Mouse (Mus musculus) neural tube, embryonic 15.5 days (tissue): Measurements from ENCODE around the gene Kcp. TPM values are rescaled to one million over a fixed set of nuclear protein-coding genes. Genes with fewer than 3 reads are reported as not detected.

Experiments used
- ATAC-seq: fragments of 200-750 bp; cut with Nextera tagmentation; 2 replicates; pipeline ENCODE4 v1.8.0; 2017; ENCODE audit warnings: mild to moderate bottlenecking, moderate TSS enrichment, moderate library complexity; ENCODE audit not compliant: low FRiP score
- H3K27ac ChIP-seq: fragments of 300-500 bp; sonication (generic); replicated peaks from 2 replicates; pipeline ENCODE4 v1.5.1; 2015; ENCODE audit warnings: mild to moderate bottlenecking, inconsistent platforms
- H3K27me3 ChIP-seq: fragments of 300-500 bp; sonication (generic); replicated peaks from 2 replicates; pipeline ENCODE4 v1.6.1; 2015; ENCODE audit warnings: inconsistent platforms
- H3K36me3 ChIP-seq: fragments of 300-500 bp; sonication (generic); 2 replicates; pipeline ENCODE4 v1.6.1; 2015; ENCODE audit warnings: inconsistent platforms
- H3K4me1 ChIP-seq: fragments of 300-500 bp; sonication (generic); 2 replicates; pipeline ENCODE4 v1.6.1; 2015; ENCODE audit warnings: inconsistent platforms
- H3K4me2 ChIP-seq: fragments of 300-500 bp; sonication (generic); 2 replicates; pipeline ENCODE4 v1.6.1; 2015; ENCODE audit warnings: inconsistent platforms, mild to moderate bottlenecking, moderate library complexity
- H3K4me3 ChIP-seq: fragments of 300-500 bp; sonication (generic); replicated peaks from 2 replicates; pipeline ENCODE4 v1.5.1; 2015; ENCODE audit warnings: mild to moderate bottlenecking, inconsistent platforms
- H3K9ac ChIP-seq: fragments of 300-500 bp; sonication (generic); replicated peaks from 2 replicates; pipeline ENCODE4 v1.6.1; 2015; ENCODE audit warnings: mild to moderate bottlenecking, inconsistent platforms
- H3K9me3 ChIP-seq: fragments of 300-500 bp; sonication (generic); replicated peaks from 2 replicates; pipeline ENCODE4 v1.6.1; 2016; ENCODE audit warnings: inconsistent platforms
- WGBS: fragments of 180-500 bp; shearing (Covaris S2); methylation state at CpG from one replicate; pipeline ENCODE4 v1.1.7; 2015; ENCODE audit warnings: mixed read lengths; 5-methylcytosine and 5-hydroxymethylcytosine counted together
- polyA plus RNA-seq: library from polyadenylated mRNA; unstranded; fragments of >200 nt; fragmentation: Nextera tagmentation; extraction: Ambion mirVana; gene quantifications from 2 replicates; pipeline ENCODE4 v1.2.1, GENCODE M21; 2015

Gene Kcp
- polyA plus RNA-seq, 1 experiment from 2014 or later = 21.5 TPM

- H3K4me2 ChIP-seq = no peak overlapping the region
- peaks cover 56% of the 10 kb centered on the region for H3K27me3 ChIP-seq
- WGBS = 63% methylated on average over 4 of the region's 4 CpGs
- H3K36me3 ChIP-seq = no peaks in the 10 kb centered on the region
- no peak overlapping the region for H3K4me3 ChIP-seq
- no peak overlapping the region for H3K9ac ChIP-seq
- peaks cover 24% of the 10 kb centered on the region for H3K4me1 ChIP-seq
- no peak for ATAC-seq
- no peak overlapping the region for H3K27ac ChIP-seq
- no peaks in the 10 kb centered on the region for H3K9me3 ChIP-seq
These were observed 22.3 kb upstream of the Kcp start for GRCm38 (mm10) chr6:29530050-29530449.

- H3K9me3 ChIP-seq = no peaks in the 10 kb centered on the region
- no peak overlapping the region for H3K9ac ChIP-seq
- H3K27me3 ChIP-seq = peaks cover 56% of the 10 kb centered on the region
- peaks cover 24% of the 10 kb centered on the region for H3K4me1 ChIP-seq
- ATAC-seq = no peak
- H3K36me3 ChIP-seq = no peaks in the 10 kb centered on the region
- 58% methylated on average over 2 of the region's 2 CpGs for WGBS
- no peak overlapping the region for H3K4me2 ChIP-seq
- no peak overlapping the region for H3K4me3 ChIP-seq
- H3K27ac ChIP-seq = no peak overlapping the region
These were observed 21.7 kb upstream of the Kcp start for GRCm38 (mm10) chr6:29529444-29529820.

- H3K9me3 ChIP-seq = no peaks in the 10 kb centered on the region
- no peak overlapping the region for H3K9ac ChIP-seq
- peaks cover 60% of the 10 kb centered on the region for H3K27me3 ChIP-seq
- peaks cover 24% of the 10 kb centered on the region for H3K4me1 ChIP-seq
- H3K36me3 ChIP-seq = no peaks in the 10 kb centered on the region
- H3K4me2 ChIP-seq = 0 out of 2 replicates have a peak overlapping the region, but pooled peaks have one; percentile 92
- H3K4me3 ChIP-seq = no peak overlapping the region
- H3K27ac ChIP-seq = no peak overlapping the region
- WGBS = 32% methylated on average over 13 of the region's 13 CpGs
- no peak for ATAC-seq
These were observed 21.1 kb upstream of the Kcp start for GRCm38 (mm10) chr6:29528561-29529443.

GRCm38 (mm10) chr6:29528165-29528505 lies 20.4 kb upstream of the Kcp start:
- ATAC-seq = no peak
- WGBS = 13% methylated on average over 8 of the region's 8 CpGs
- Histone ChIP-seq H3K9me3 (no peaks in the 10 kb centered on the region), H3K4me1 (peaks cover 24% of the 10 kb centered on the region), H3K27me3 (peaks cover 60% of the 10 kb centered on the region), H3K36me3 (no peaks in the 10 kb centered on the region), H3K4me3 (peak overlapping the region; percentile 45), H3K4me2 (peak overlapping the region; percentile 92; the same call in 1 of the 2 replicates), H3K9ac (0 out of 2 replicates have a peak overlapping the region, but pooled peaks have one; percentile 20), H3K27ac (no peak overlapping the region)

- Histone ChIP-seq H3K36me3 (no peaks in the 10 kb centered on the region), H3K27ac (no peak overlapping the region), H3K9me3 (no peaks in the 10 kb centered on the region), H3K4me2 (peak overlapping the region; percentile 92), H3K27me3 (peaks cover 60% of the 10 kb centered on the region), H3K4me1 (peaks cover 24% of the 10 kb centered on the region), H3K9ac (0 out of 2 replicates have a peak overlapping the region, but pooled peaks have one; percentile 20), H3K4me3 (peak overlapping the region; percentile 45)
- ATAC-seq = 0 out of 2 replicates have a peak, but pooled peaks have one; percentile 26
- WGBS = 4% methylated on average over 34 of the region's 34 CpGs
These were observed 19.8 kb upstream of the Kcp start for GRCm38 (mm10) chr6:29527361-29528164.

- ATAC-seq = peak; percentile 55
- Histone ChIP-seq H3K36me3 (no peaks in the 10 kb centered on the region), H3K9me3 (no peaks in the 10 kb centered on the region), H3K9ac (peak within 1 kb of the TSS; percentile 42), H3K4me3 (peak within 1 kb of the TSS; percentile 45), H3K27me3 (peaks cover 58% of the 10 kb centered on the region), H3K4me2 (peak within 1 kb of the TSS; percentile 92), H3K4me1 (peaks cover 24% of the 10 kb centered on the region), H3K27ac (no peak within 1 kb of the TSS)
- WGBS = under 1% methylated on average over 84 of the region's 96 CpGs
These were observed 18.8 kb upstream of the Kcp start, which contains the start of gene Irf5 for GRCm38 (mm10) chr6:29526281-29527251. Gene Irf5 (plus strand): TSS chr6:29526625.

GRCm38 (mm10) chr6:29525256-29525655 lies 17.5 kb upstream of the Kcp start:
- WGBS = 73% methylated on average over 6 of the region's 6 CpGs
- no peaks in the 10 kb centered on the region for H3K9me3 ChIP-seq
- H3K4me1 ChIP-seq = peaks cover 24% of the 10 kb centered on the region
- H3K4me2 ChIP-seq = no peak overlapping the region
- H3K9ac ChIP-seq = no peak overlapping the region
- no peak overlapping the region for H3K4me3 ChIP-seq
- H3K36me3 ChIP-seq = no peaks in the 10 kb centered on the region
- H3K27me3 ChIP-seq = peaks cover 45% of the 10 kb centered on the region
- H3K27ac ChIP-seq = no peak overlapping the region
- ATAC-seq = no peak

- peaks cover 24% of the 10 kb centered on the region for H3K4me1 ChIP-seq
- no peak overlapping the region for H3K4me2 ChIP-seq
- H3K27ac ChIP-seq = no peak overlapping the region
- WGBS = 76% methylated on average over 6 of the region's 6 CpGs
- H3K36me3 ChIP-seq = no peaks in the 10 kb centered on the region
- H3K9ac ChIP-seq = no peak overlapping the region
- H3K9me3 ChIP-seq = no peaks in the 10 kb centered on the region
- peaks cover 33% of the 10 kb centered on the region for H3K27me3 ChIP-seq
- no peak overlapping the region for H3K4me3 ChIP-seq
- no peak for ATAC-seq
These were observed 16.3 kb upstream of the Kcp start for GRCm38 (mm10) chr6:29524034-29524489.

GRCm38 (mm10) chr6:29523301-29524033 lies 15.7 kb upstream of the Kcp start:
- Histone ChIP-seq H3K4me2 (no peak overlapping the region), H3K4me1 (peaks cover 24% of the 10 kb centered on the region), H3K9me3 (no peaks in the 10 kb centered on the region), H3K4me3 (no peak overlapping the region), H3K36me3 (no peaks in the 10 kb centered on the region), H3K9ac (no peak overlapping the region), H3K27ac (no peak overlapping the region), H3K27me3 (peaks cover 27% of the 10 kb centered on the region)
- 79% methylated on average over 12 of the region's 12 CpGs for WGBS
- no peak for ATAC-seq

- no peak overlapping the region for H3K4me3 ChIP-seq
- H3K36me3 ChIP-seq = no peaks in the 10 kb centered on the region
- H3K9ac ChIP-seq = no peak overlapping the region
- WGBS = 80% methylated on average over 6 of the region's 6 CpGs
- H3K4me1 ChIP-seq = peaks cover 19% of the 10 kb centered on the region
- peaks cover 20% of the 10 kb centered on the region for H3K27me3 ChIP-seq
- ATAC-seq = no peak
- H3K9me3 ChIP-seq = no peaks in the 10 kb centered on the region
- no peak overlapping the region for H3K4me2 ChIP-seq
- H3K27ac ChIP-seq = no peak overlapping the region
These were observed 15.0 kb upstream of the Kcp start for GRCm38 (mm10) chr6:29522626-29523300.
